Mouse (Mus musculus): ENCODE data around the gene Il18rap. TPM values are rescaled to one million over a fixed set of nuclear protein-coding genes. Genes with fewer than 3 reads are reported as not detected.

Il18rap gene
- polyA plus RNA-seq, 1 experiment = not detected

DNA sequence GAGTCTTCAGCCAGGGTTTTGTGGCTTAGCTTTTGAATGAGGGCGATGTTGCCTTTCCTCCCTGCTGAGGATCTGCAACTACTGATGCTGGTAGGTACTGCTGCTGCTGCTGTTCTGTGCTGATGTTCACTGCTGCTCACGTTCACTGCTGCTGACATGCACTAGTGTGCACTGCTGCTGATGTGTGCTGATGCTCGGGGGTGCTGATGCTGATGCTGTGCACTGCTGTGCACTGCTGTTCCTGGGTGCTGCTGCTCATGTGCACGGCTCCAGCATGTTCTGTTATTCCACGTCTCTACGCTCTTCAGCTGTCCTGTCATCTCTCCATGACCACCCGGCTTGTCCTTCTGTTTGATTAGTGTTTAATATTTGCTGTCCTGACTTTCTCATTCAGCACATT, 7.8 kb downstream of the Il18rap start:
- no peaks in the 10 kb centered on the region for H3K9me3 ChIP-seq (replicated peaks; ENCODE audit: control insufficient read depth, insufficient read depth, low read length, poor library complexity, severe bottlenecking)
- H3K9ac ChIP-seq (ENCODE audit: low read depth, poor library complexity, severe bottlenecking) = no peak overlapping the region
- H3K27ac ChIP-seq (ENCODE audit: insufficient read depth, low read length) = no peak overlapping the region
- no peaks in the 10 kb centered on the region for H3K27me3 ChIP-seq (ENCODE audit: control insufficient read depth, insufficient read depth, low read length, poor library complexity, severe bottlenecking)
- no peaks in the 10 kb centered on the region for H3K36me3 ChIP-seq (ENCODE audit: control insufficient read depth, insufficient read depth, low read length, poor library complexity, severe bottlenecking)
- TF ChIP-seq EP300 (IDR thresholded peaks at IDR 0.05; ENCODE audit: insufficient read depth, low read depth, low read length) (no peak), CTCF (IDR thresholded peaks at IDR 0.05; ENCODE audit: low read depth, low read length) (no peak)
- H3K4me1 ChIP-seq (ENCODE audit: control insufficient read depth, insufficient read depth, low read length) = no peaks in the 10 kb centered on the region
- H3K4me3 ChIP-seq (ENCODE audit: low read depth, low read length) = no peak overlapping the region

- H3K27ac ChIP-seq (ENCODE audit: insufficient read depth, low read length) = no peak overlapping the region
- no peak overlapping the region for H3K9ac ChIP-seq (ENCODE audit: low read depth, poor library complexity, severe bottlenecking)
- TF ChIP-seq POLR2A (IDR thresholded peaks at IDR 0.05; ENCODE audit: insufficient read depth, low read length) (no peak), CTCF (IDR thresholded peaks at IDR 0.05; ENCODE audit: low read depth, low read length) (no peak), EP300 (IDR thresholded peaks at IDR 0.05; ENCODE audit: insufficient read depth, low read depth, low read length) (no peak)
- H3K4me1 ChIP-seq (ENCODE audit: control insufficient read depth, insufficient read depth, low read length) = no peaks in the 10 kb centered on the region
- no peak overlapping the region for H3K4me3 ChIP-seq (ENCODE audit: low read depth, low read length)
- H3K36me3 ChIP-seq (ENCODE audit: control insufficient read depth, insufficient read depth, low read length, poor library complexity, severe bottlenecking) = no peaks in the 10 kb centered on the region
- H3K27me3 ChIP-seq (ENCODE audit: control insufficient read depth, insufficient read depth, low read length, poor library complexity, severe bottlenecking) = no peaks in the 10 kb centered on the region; the same call in 1 of the 2 replicates
- H3K9me3 ChIP-seq (replicated peaks; ENCODE audit: control insufficient read depth, insufficient read depth, low read length, poor library complexity, severe bottlenecking) = no peaks in the 10 kb centered on the region
These were observed 9.0 kb downstream of the Il18rap start for GRCm38 (mm10) chr1:40523971-40524722.

GRCm38 (mm10) chr1:40529287-40529686, 14.1 kb downstream of the Il18rap start:
- Histone ChIP-seq H3K9ac (ENCODE audit: low read depth, poor library complexity, severe bottlenecking) (no peak overlapping the region), H3K4me1 (ENCODE audit: control insufficient read depth, insufficient read depth, low read length) (no peaks in the 10 kb centered on the region), H3K4me3 (ENCODE audit: low read depth, low read length) (no peak overlapping the region), H3K9me3 (replicated peaks; ENCODE audit: control insufficient read depth, insufficient read depth, low read length, poor library complexity, severe bottlenecking) (no peaks in the 10 kb centered on the region), H3K27me3 (ENCODE audit: control insufficient read depth, insufficient read depth, low read length, poor library complexity, severe bottlenecking) (no peaks in the 10 kb centered on the region; the same call in 1 of the 2 replicates), H3K36me3 (ENCODE audit: control insufficient read depth, insufficient read depth, low read length, poor library complexity, severe bottlenecking) (no peaks in the 10 kb centered on the region), H3K27ac (ENCODE audit: insufficient read depth, low read length) (no peak overlapping the region)
- TF ChIP-seq CTCF (IDR thresholded peaks at IDR 0.05; ENCODE audit: low read depth, low read length) = no peak
- TF ChIP-seq POLR2A (IDR thresholded peaks at IDR 0.05; ENCODE audit: insufficient read depth, low read length) = no peak
- no peak for TF ChIP-seq EP300 (IDR thresholded peaks at IDR 0.05; ENCODE audit: insufficient read depth, low read depth, low read length)

DNA sequence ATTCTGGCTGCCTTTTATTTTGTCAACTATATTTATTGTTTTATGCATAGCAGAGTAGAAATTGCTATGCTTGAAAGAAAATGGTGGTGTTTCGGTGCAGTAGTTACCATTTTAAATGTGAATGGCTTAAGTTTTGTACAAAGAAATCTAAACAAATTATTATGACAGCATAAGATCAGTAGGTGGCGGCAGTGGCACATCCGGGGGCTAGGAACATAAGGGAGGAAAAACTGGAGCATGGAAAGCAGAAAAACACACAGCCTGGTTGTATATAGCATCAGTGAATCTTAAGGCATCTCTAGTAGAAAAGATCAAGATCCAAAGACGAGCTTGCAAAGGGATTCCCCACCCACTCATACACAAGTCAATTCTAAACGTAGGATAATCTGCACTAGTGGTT, 22.4 kb downstream of the Il18rap start:
- Histone ChIP-seq H3K9me3 (replicated peaks; ENCODE audit: control insufficient read depth, insufficient read depth, low read length, poor library complexity, severe bottlenecking) (no peaks in the 10 kb centered on the region; the same call in 1 of the 2 replicates), H3K27me3 (ENCODE audit: control insufficient read depth, insufficient read depth, low read length, poor library complexity, severe bottlenecking) (no peaks in the 10 kb centered on the region; the same call in 1 of the 2 replicates), H3K4me1 (ENCODE audit: control insufficient read depth, insufficient read depth, low read length) (no peaks in the 10 kb centered on the region), H3K36me3 (ENCODE audit: control insufficient read depth, insufficient read depth, low read length, poor library complexity, severe bottlenecking) (no peaks in the 10 kb centered on the region), H3K9ac (ENCODE audit: low read depth, poor library complexity, severe bottlenecking) (no peak overlapping the region), H3K4me3 (ENCODE audit: low read depth, low read length) (no peak overlapping the region), H3K27ac (ENCODE audit: insufficient read depth, low read length) (no peak overlapping the region)
- TF ChIP-seq EP300 (IDR thresholded peaks at IDR 0.05; ENCODE audit: insufficient read depth, low read depth, low read length) = no peak
- TF ChIP-seq CTCF (IDR thresholded peaks at IDR 0.05; ENCODE audit: low read depth, low read length) = no peak
- TF ChIP-seq POLR2A (IDR thresholded peaks at IDR 0.05; ENCODE audit: insufficient read depth, low read length) = no peak

DNA sequence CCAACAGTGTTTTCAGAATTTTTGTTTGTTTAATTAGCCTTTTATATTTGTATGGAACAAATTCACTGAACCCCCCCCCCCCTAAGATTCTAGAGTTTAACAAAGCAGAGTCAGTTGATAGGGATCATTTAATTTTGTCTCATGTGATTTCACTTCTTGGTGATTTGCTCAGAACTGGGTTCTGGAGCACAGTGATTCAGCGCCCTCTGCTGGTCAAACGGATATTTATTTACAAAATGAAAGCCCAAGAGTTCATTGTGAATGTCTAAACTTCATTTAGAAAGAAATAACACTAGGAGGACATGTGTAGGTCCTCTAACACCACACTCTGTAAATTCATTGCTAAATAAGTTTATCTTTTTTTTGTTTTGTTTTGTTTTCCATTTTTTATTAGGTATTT, 29.5 kb downstream of the Il18rap start:
- no peaks in the 10 kb centered on the region; the same call in 1 of the 2 replicates for H3K9me3 ChIP-seq (replicated peaks; ENCODE audit: control insufficient read depth, insufficient read depth, low read length, poor library complexity, severe bottlenecking)

GRCm38 (mm10) chr1:40546645-40547044, 31.5 kb downstream of the Il18rap start:
- TF ChIP-seq CTCF (IDR thresholded peaks at IDR 0.05; ENCODE audit: low read depth, low read length) (no peak), POLR2A (IDR thresholded peaks at IDR 0.05; ENCODE audit: insufficient read depth, low read length) (no peak), EP300 (IDR thresholded peaks at IDR 0.05; ENCODE audit: insufficient read depth, low read depth, low read length) (no peak)
- Histone ChIP-seq H3K27me3 (ENCODE audit: control insufficient read depth, insufficient read depth, low read length, poor library complexity, severe bottlenecking) (no peaks in the 10 kb centered on the region), H3K27ac (ENCODE audit: insufficient read depth, low read length) (no peak overlapping the region), H3K9me3 (replicated peaks; ENCODE audit: control insufficient read depth, insufficient read depth, low read length, poor library complexity, severe bottlenecking) (no peaks in the 10 kb centered on the region), H3K4me3 (ENCODE audit: low read depth, low read length) (no peak overlapping the region), H3K9ac (ENCODE audit: low read depth, poor library complexity, severe bottlenecking) (no peak overlapping the region), H3K36me3 (ENCODE audit: control insufficient read depth, insufficient read depth, low read length, poor library complexity, severe bottlenecking) (no peaks in the 10 kb centered on the region), H3K4me1 (ENCODE audit: control insufficient read depth, insufficient read depth, low read length) (no peaks in the 10 kb centered on the region)

More for the DNA sequence above, 29.5 kb downstream of the Il18rap start:
- Histone ChIP-seq H3K9ac (ENCODE audit: low read depth, poor library complexity, severe bottlenecking) (no peak overlapping the region), H3K36me3 (ENCODE audit: control insufficient read depth, insufficient read depth, low read length, poor library complexity, severe bottlenecking) (no peaks in the 10 kb centered on the region), H3K27me3 (ENCODE audit: control insufficient read depth, insufficient read depth, low read length, poor library complexity, severe bottlenecking) (no peaks in the 10 kb centered on the region), H3K4me3 (ENCODE audit: low read depth, low read length) (no peak overlapping the region), H3K27ac (ENCODE audit: insufficient read depth, low read length) (no peak overlapping the region), H3K4me1 (ENCODE audit: control insufficient read depth, insufficient read depth, low read length) (no peaks in the 10 kb centered on the region)
- TF ChIP-seq EP300 (IDR thresholded peaks at IDR 0.05; ENCODE audit: insufficient read depth, low read depth, low read length) (no peak), CTCF (IDR thresholded peaks at IDR 0.05; ENCODE audit: low read depth, low read length) (no peak), POLR2A (IDR thresholded peaks at IDR 0.05; ENCODE audit: insufficient read depth, low read length) (no peak)
